Mouse (Mus musculus): ENCODE measurements around the gene Rad51ap1. TPM values are rescaled to one million over a fixed set of nuclear protein-coding genes. Genes with fewer than 3 reads are reported as not detected.

Rad51ap1 gene
- polyA plus RNA-seq, 1 experiment from 2014 or later, result 11.5 TPM

- Histone ChIP-seq H3K27me3 (replicated peaks; ENCODE audit: control insufficient read depth, insufficient read depth, low read length) (no peaks in the 10 kb centered on the region), H3K4me1 (replicated peaks; ENCODE audit: control insufficient read depth, insufficient read depth, low read length) (no peaks in the 10 kb centered on the region), H3K4me3 (ENCODE audit: low read depth, low read length) (no peak overlapping the region), H3K9me3 (ENCODE audit: control insufficient read depth) (no peaks in the 10 kb centered on the region), H3K9ac (ENCODE audit: low read depth, low read length) (no peak overlapping the region), H3K36me3 (ENCODE audit: control insufficient read depth, insufficient read depth) (peaks cover 40% of the 10 kb centered on the region), H3K4me2 (replicated peaks; ENCODE audit: low read depth) (no peak overlapping the region), H3K27ac (ENCODE audit: low read depth, low read length) (no peak overlapping the region)
- no peak for ATAC-seq
- 88% methylated on average over 8 of the region's 8 CpGs for WGBS
- TF ChIP-seq CTCF (IDR thresholded peaks at IDR 0.05; ENCODE audit: low read depth), result no peak
These were observed 22.1 kb upstream of the Rad51ap1 start for GRCm38 (mm10) chr6:126961371-126962018.

DNA sequence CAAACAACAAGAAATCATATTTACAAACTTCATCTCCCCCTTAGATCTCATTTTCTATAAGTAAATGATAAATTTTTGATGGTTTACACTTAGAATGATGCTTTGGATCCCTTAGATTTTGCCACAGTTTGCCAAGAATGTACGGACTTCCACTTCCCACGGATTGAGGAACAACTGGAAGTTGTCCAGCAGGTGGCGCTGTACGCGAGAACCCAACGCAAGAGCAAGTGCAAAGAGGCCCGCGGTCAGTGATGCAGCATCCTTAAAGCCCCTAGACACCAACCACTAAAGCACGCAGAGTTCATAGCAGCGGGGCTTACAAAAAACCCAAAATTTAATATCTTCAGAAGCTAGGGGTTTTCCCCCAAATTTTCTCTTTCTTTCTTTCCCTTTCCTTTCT lies 16.3 kb upstream of the Rad51ap1 start:
- Histone ChIP-seq H3K4me2 (replicated peaks; ENCODE audit: low read depth) (no peak overlapping the region), H3K4me1 (replicated peaks; ENCODE audit: control insufficient read depth, insufficient read depth, low read length) (no peaks in the 10 kb centered on the region), H3K9me3 (ENCODE audit: control insufficient read depth) (no peaks in the 10 kb centered on the region), H3K27ac (ENCODE audit: low read depth, low read length) (no peak overlapping the region), H3K4me3 (ENCODE audit: low read depth, low read length) (no peak overlapping the region), H3K36me3 (ENCODE audit: control insufficient read depth, insufficient read depth) (peaks cover 46% of the 10 kb centered on the region), H3K9ac (ENCODE audit: low read depth, low read length) (no peak overlapping the region), H3K27me3 (replicated peaks; ENCODE audit: control insufficient read depth, insufficient read depth, low read length) (no peaks in the 10 kb centered on the region)
- no peak for ATAC-seq
- TF ChIP-seq CTCF (IDR thresholded peaks at IDR 0.05; ENCODE audit: low read depth), result peak; percentile 91
- WGBS, result 7% methylated on average over 10 of the region's 10 CpGs

- H3K36me3 ChIP-seq (ENCODE audit: control insufficient read depth, insufficient read depth), result peaks cover 51% of the 10 kb centered on the region
- no peak for ATAC-seq
- TF ChIP-seq CTCF (IDR thresholded peaks at IDR 0.05; ENCODE audit: low read depth), result peak; percentile 54
- no peaks in the 10 kb centered on the region for H3K27me3 ChIP-seq (replicated peaks; ENCODE audit: control insufficient read depth, insufficient read depth, low read length)
- H3K4me3 ChIP-seq (ENCODE audit: low read depth, low read length), result no peak overlapping the region
- no peak overlapping the region for H3K9ac ChIP-seq (ENCODE audit: low read depth, low read length)
- no peak overlapping the region for H3K27ac ChIP-seq (ENCODE audit: low read depth, low read length)
- WGBS, result 84% methylated on average over 4 of the region's 4 CpGs
- no peaks in the 10 kb centered on the region for H3K9me3 ChIP-seq (ENCODE audit: control insufficient read depth)
- H3K4me1 ChIP-seq (replicated peaks; ENCODE audit: control insufficient read depth, insufficient read depth, low read length), result no peaks in the 10 kb centered on the region
- H3K4me2 ChIP-seq (replicated peaks; ENCODE audit: low read depth), result no peak overlapping the region
These were observed 8.9 kb upstream of the Rad51ap1 start for GRCm38 (mm10) chr6:126948336-126948735.

DNA sequence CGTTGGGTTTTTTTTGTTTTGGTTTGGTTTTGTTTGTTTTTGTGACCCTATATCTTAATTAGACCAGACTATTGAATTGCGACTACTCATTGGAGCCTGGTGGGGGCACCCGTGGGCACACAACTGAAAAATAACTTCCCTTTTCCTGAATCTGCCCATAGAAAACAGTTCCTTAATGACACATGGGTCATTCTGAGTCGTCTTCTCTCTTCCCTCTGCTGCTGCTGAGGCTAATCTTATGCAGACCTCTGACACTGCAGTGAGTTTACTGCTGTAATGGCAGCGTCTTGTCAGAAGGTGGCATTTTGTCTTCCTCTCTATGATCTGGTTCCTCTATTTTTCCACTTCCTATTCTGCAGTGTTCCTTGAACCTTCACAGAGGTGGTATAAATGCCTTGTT lies 1.1 kb upstream of the Rad51ap1 start:
- peak; percentile 57 for TF ChIP-seq CTCF (IDR thresholded peaks at IDR 0.05; ENCODE audit: low read depth)
- Histone ChIP-seq H3K4me2 (replicated peaks; ENCODE audit: low read depth) (peak overlapping the region; percentile 87), H3K36me3 (ENCODE audit: control insufficient read depth, insufficient read depth) (peaks cover 15% of the 10 kb centered on the region), H3K9me3 (ENCODE audit: control insufficient read depth) (no peaks in the 10 kb centered on the region), H3K9ac (ENCODE audit: low read depth, low read length) (peak overlapping the region; percentile 5; the same call in 1 of the 2 replicates), H3K4me1 (replicated peaks; ENCODE audit: control insufficient read depth, insufficient read depth, low read length) (0 out of 2 replicates have a peak, but pooled peaks cover 4% of the 10 kb centered on the region), H3K27ac (ENCODE audit: low read depth, low read length) (no peak overlapping the region), H3K27me3 (replicated peaks; ENCODE audit: control insufficient read depth, insufficient read depth, low read length) (no peaks in the 10 kb centered on the region), H3K4me3 (ENCODE audit: low read depth, low read length) (peak overlapping the region; percentile 58)
- WGBS, result 4% methylated on average over 5 of the region's 5 CpGs
- ATAC-seq, result no peak

GRCm38 (mm10) chr6:126938853-126939486 lies 417 bp downstream of the Rad51ap1 start:
- Histone ChIP-seq H3K4me1 (replicated peaks; ENCODE audit: control insufficient read depth, insufficient read depth, low read length) (0 out of 2 replicates have a peak, but pooled peaks cover 4% of the 10 kb centered on the region), H3K9ac (ENCODE audit: low read depth, low read length) (peak overlapping the region; percentile 47), H3K27me3 (replicated peaks; ENCODE audit: control insufficient read depth, insufficient read depth, low read length) (no peaks in the 10 kb centered on the region), H3K4me2 (replicated peaks; ENCODE audit: low read depth) (peak overlapping the region; percentile 87), H3K4me3 (ENCODE audit: low read depth, low read length) (peak overlapping the region; percentile 58), H3K27ac (ENCODE audit: low read depth, low read length) (no peak overlapping the region), H3K9me3 (ENCODE audit: control insufficient read depth) (no peaks in the 10 kb centered on the region), H3K36me3 (ENCODE audit: control insufficient read depth, insufficient read depth) (peaks cover 9% of the 10 kb centered on the region; the same call in 1 of the 2 replicates)
- TF ChIP-seq CTCF (IDR thresholded peaks at IDR 0.05; ENCODE audit: low read depth), result peak; percentile 29; the same call in 1 of the 2 replicates
- WGBS, result under 1% methylated on average over 31 of the region's 31 CpGs
- peak; percentile 26 for ATAC-seq

DNA sequence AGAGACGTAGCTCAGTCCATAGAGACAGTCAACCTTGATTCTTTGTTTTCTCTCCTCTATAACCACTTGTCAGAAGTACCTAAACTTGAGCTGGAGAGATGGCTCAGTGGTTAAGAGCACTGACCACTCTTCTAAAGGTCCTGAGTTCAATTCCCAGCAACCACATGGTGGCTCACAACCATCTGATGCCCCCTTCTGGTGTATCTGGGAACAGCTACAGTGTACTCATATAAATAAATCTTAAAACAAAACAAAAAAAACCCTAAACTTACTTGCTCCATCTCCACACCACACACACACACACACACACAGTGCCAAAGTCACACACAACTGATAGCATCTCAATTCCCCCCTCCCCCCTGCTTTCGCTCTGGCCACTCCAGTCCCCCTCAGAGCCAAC lies 1.3 kb downstream of the Rad51ap1 start:
- peaks cover 11% of the 10 kb centered on the region; the same call in 1 of the 2 replicates for H3K36me3 ChIP-seq (ENCODE audit: control insufficient read depth, insufficient read depth)

More for the DNA sequence above, 1.3 kb downstream of the Rad51ap1 start:
- no peak overlapping the region; the same call in 1 of the 2 replicates for H3K4me3 ChIP-seq (ENCODE audit: low read depth, low read length)
- 67% methylated on average over 2 of the region's 2 CpGs for WGBS
- no peaks in the 10 kb centered on the region for H3K9me3 ChIP-seq (ENCODE audit: control insufficient read depth)
- ATAC-seq, result no peak
- H3K27ac ChIP-seq (ENCODE audit: low read depth, low read length), result no peak overlapping the region
- H3K4me2 ChIP-seq (replicated peaks; ENCODE audit: low read depth), result peak overlapping the region; percentile 87; the same call in 1 of the 2 replicates
- no peak overlapping the region for H3K9ac ChIP-seq (ENCODE audit: low read depth, low read length)
- no peaks in the 10 kb centered on the region for H3K27me3 ChIP-seq (replicated peaks; ENCODE audit: control insufficient read depth, insufficient read depth, low read length)
- H3K4me1 ChIP-seq (replicated peaks; ENCODE audit: control insufficient read depth, insufficient read depth, low read length), result 0 out of 2 replicates have a peak, but pooled peaks cover 4% of the 10 kb centered on the region
- TF ChIP-seq CTCF (IDR thresholded peaks at IDR 0.05; ENCODE audit: low read depth), result peak; percentile 43
